Mouse (Mus musculus) kidney, adult 2 months (tissue): ENCODE measurements around the gene Ror1.

ENCODE experiments used
- CTCF ChIP-seq: fragments of 200-500 bp; conservative IDR thresholded peaks from 2 replicates; pipeline ENCODE4 v1.5.1; 2011; ENCODE audit warnings: low read depth, mild to moderate bottlenecking, control low read depth, low read length, moderate library complexity, mixed read lengths; ENCODE audit not compliant: insufficient read depth, insufficient read length
- POLR2A ChIP-seq: fragments of 200-500 bp; IDR thresholded peaks from one replicate; pipeline ENCODE4 v1.6.1; 2011; ENCODE audit warnings: low read depth, low read length, control low read depth

- no peak for TF ChIP-seq CTCF
- no peak for TF ChIP-seq POLR2A
These were observed 1.1 kb downstream of the Ror1 start for GRCm38 (mm10) chr4:100096596-100097181.
